In genomic region chr11:32220607-32221224, GRCm38 (mm10) we compare ENCODE assay signal across 8 mouse cellular contexts. TPM values are rescaled to one million over a fixed set of nuclear protein-coding genes. Genes with fewer than 3 reads are reported as not detected.
DNase-seq lines count a peak whose midpoint lies in the region; ATAC-seq and TF ChIP-seq lines count a peak whose summit lies in the region.

No protein-coding gene starts in this region.

- in situ Hi-C loops in ES-E14 (cut with MboI; ENCODE audit: low sequenced_read_pairs in 2 of 2, unreplicated experiment in 2 of 2) = no loop called here

- no peak for ATAC-seq in heart, embryonic 14.5 days (ENCODE audit: insufficient number of reproducible peaks, insufficient read depth, low FRiP score, low read depth)
- peak; percentile 3; the same call in 1 of the 2 replicates for ATAC-seq in forebrain, embryonic 16.5 days
- ATAC-seq in liver, postnatal 0 days = peak; percentile 11; the same call in 1 of the 2 replicates

- H3K4me3 ChIP-seq in heart, embryonic 14.5 days (ENCODE audit: control insufficient read depth in 1 of 2, insufficient read depth in 1 of 2, low read depth in 1 of 2, low read length in 2 of 2) = peak overlapping the region; percentile 53 to 60
- peak overlapping the region; percentile 69 to 84 for H3K4me3 ChIP-seq in ES-E14 (ENCODE audit: insufficient read depth in 1 of 2, low read depth in 1 of 2, low read length in 2 of 2, poor library complexity in 1 of 2, severe bottlenecking in 1 of 2)
- peak overlapping the region; percentile 59 for H3K4me3 ChIP-seq in forebrain, embryonic 16.5 days (replicated peaks; ENCODE audit: low read length)
- H3K4me3 ChIP-seq in liver, postnatal 0 days (ENCODE audit: low read depth, low read length) = peak overlapping the region; percentile 59

- peak overlapping the region; percentile 90 for H3K9ac ChIP-seq in heart, embryonic 14.5 days (ENCODE audit: low read length)
- 0 out of 2 replicates have a peak overlapping the region, but pooled peaks have one; percentile 4 for H3K9ac ChIP-seq in ES-E14 (ENCODE audit: insufficient read depth, low read depth, low read length, poor library complexity, severe bottlenecking)
- 0 out of 2 replicates have a peak overlapping the region, but pooled peaks have one; percentile 3 for H3K9ac ChIP-seq in forebrain, embryonic 16.5 days (replicated peaks; ENCODE audit: low read depth, low read length)
- H3K9ac ChIP-seq in liver, postnatal 0 days (replicated peaks) = no peak overlapping the region

- H3K4me1 ChIP-seq in heart, embryonic 14.5 days (ENCODE audit: control insufficient read depth in 2 of 2, insufficient read depth in 2 of 2, low read length in 2 of 2) = peaks cover 35 to 54% of the 10 kb centered on the region in 2 experiments
- peaks cover 0 to 37% of the 10 kb centered on the region in 2 experiments; a peak in 3 of 4 replicates for H3K4me1 ChIP-seq in ES-E14 (ENCODE audit: control insufficient read depth in 2 of 2, insufficient read depth in 2 of 2, low read length in 2 of 2, poor library complexity in 1 of 2)
- H3K4me1 ChIP-seq in forebrain, embryonic 16.5 days (replicated peaks; ENCODE audit: control insufficient read depth, insufficient read depth, low read length) = peaks cover 33% of the 10 kb centered on the region
- H3K4me1 ChIP-seq in liver, postnatal 0 days (ENCODE audit: insufficient read depth) = peaks cover 24% of the 10 kb centered on the region

- H3K27me3 ChIP-seq in heart, embryonic 14.5 days (ENCODE audit: control insufficient read depth, insufficient read depth, low read length) = no peaks in the 10 kb centered on the region
- peaks cover 17% of the 10 kb centered on the region for H3K27me3 ChIP-seq in forebrain, embryonic 16.5 days (replicated peaks; ENCODE audit: control insufficient read depth, insufficient read depth, low read length)
- H3K27me3 ChIP-seq in liver, postnatal 0 days (ENCODE audit: insufficient read depth, low read length) = peaks cover 57% of the 10 kb centered on the region

- TF ChIP-seq EP300 in liver, postnatal 0 days (IDR thresholded peaks at IDR 0.05; ENCODE audit: low read depth) = no peak

- WGBS in heart, embryonic 14.5 days = 33% methylated on average over 10 of the region's 10 CpGs
- 32% methylated on average over 10 of the region's 10 CpGs for WGBS in forebrain, embryonic 16.5 days
- 52% methylated on average over 10 of the region's 10 CpGs for WGBS in liver, postnatal 0 days (ENCODE audit: insufficient replicate concordance)

- H3K4me2 ChIP-seq in heart, embryonic 14.5 days (ENCODE audit: low read length) = peak overlapping the region; percentile 82
- H3K4me2 ChIP-seq in forebrain, embryonic 16.5 days (ENCODE audit: low read length) = peak overlapping the region; percentile 96
- H3K4me2 ChIP-seq in liver, postnatal 0 days (ENCODE audit: low read depth, low read length) = peak overlapping the region; percentile 77

- peak overlapping the region in 1 of 2 experiments; percentile 78; a peak in 2 of 4 replicates for H3K27ac ChIP-seq in heart, embryonic 14.5 days (replicated peaks in 1 of 2; ENCODE audit: control insufficient read depth in 1 of 2, insufficient read depth in 1 of 2, low read depth in 2 of 2, low read length in 2 of 2)
- no peak overlapping the region for H3K27ac ChIP-seq in ES-E14 (ENCODE audit: insufficient read depth, low read depth, low read length, poor library complexity, severe bottlenecking)
- H3K27ac ChIP-seq in forebrain, embryonic 16.5 days (ENCODE audit: low read length) = no peak overlapping the region
- H3K27ac ChIP-seq in liver, postnatal 0 days (ENCODE audit: low read depth) = 0 out of 2 replicates have a peak overlapping the region, but pooled peaks have one; percentile 69

- no peaks in the 10 kb centered on the region for H3K9me3 ChIP-seq in heart, embryonic 14.5 days (ENCODE audit: control insufficient read depth, low read length)
- no peaks in the 10 kb centered on the region for H3K9me3 ChIP-seq in ES-E14 (ENCODE audit: control insufficient read depth, insufficient read depth, low read depth, low read length)
- no peaks in the 10 kb centered on the region for H3K9me3 ChIP-seq in forebrain, embryonic 16.5 days (ENCODE audit: control insufficient read depth, low read length)
- H3K9me3 ChIP-seq in liver, postnatal 0 days (ENCODE audit: low read length) = no peaks in the 10 kb centered on the region

- no peak for TF ChIP-seq CTCF in liver, postnatal 0 days (IDR thresholded peaks at IDR 0.05; ENCODE audit: low read depth)

- DNase-seq in heart, adult 9 months (ENCODE audit: low spot score in 2 of 2) = no peak
- no peak for DNase-seq in ES-E14 (ENCODE audit: low read depth, low spot score)
- DNase-seq in liver, postnatal 0 days = no peak
- no peak for DNase-seq in Muller cell, postnatal 12 days (ENCODE audit: inconsistent ontology term)
- no peak for DNase-seq in spleen, postnatal 4 days (ENCODE audit: low spot score in 2 of 2)
- DNase-seq in layer of hippocampus, adult 9-10 months (ENCODE audit: low spot score) = no peak

- H3K36me3 ChIP-seq in heart, embryonic 14.5 days (ENCODE audit: control insufficient read depth, insufficient read depth, low read length) = peaks cover 14% of the 10 kb centered on the region
- peaks cover 3% of the 10 kb centered on the region; the same call in 1 of the 2 replicates for H3K36me3 ChIP-seq in ES-E14 (ENCODE audit: control insufficient read depth, insufficient read depth, low read length, poor library complexity, severe bottlenecking)
- no peaks in the 10 kb centered on the region for H3K36me3 ChIP-seq in forebrain, embryonic 16.5 days (ENCODE audit: control insufficient read depth, insufficient read depth)
- no peaks in the 10 kb centered on the region for H3K36me3 ChIP-seq in liver, postnatal 0 days (replicated peaks; ENCODE audit: insufficient read depth, low read length)

TF ChIP-seq in ES-E14, 5 proteins besides CTCF, POLR2A, EP300 and RAD21:
- TF ChIP-seq MAFK (IDR thresholded peaks at IDR 0.05; ENCODE audit: insufficient read depth, low read depth, low read length) (no peak), ZC3H11A (IDR thresholded peaks at IDR 0.05; ENCODE audit: borderline replicate concordance, low read depth, low read length) (no peak), HCFC1 (IDR thresholded peaks at IDR 0.05; ENCODE audit: borderline replicate concordance, insufficient read depth, low read length) (no peak), ZNF384 (IDR thresholded peaks at IDR 0.05; ENCODE audit: low read depth, low read length) (no peak), CHD2 (IDR thresholded peaks at IDR 0.05; ENCODE audit: low read depth, low read length) (no peak)

RNA-seq across cellular contexts. Expression of gene Rhbdf1, which starts 1.4 kb away (rescaled TPM):
- polyA plus RNA-seq in heart, embryonic 14.5 days (2014; fragmentation: Nextera tagmentation; extraction: Ambion mirVana) = 26.6 TPM in 2 replicates
- 24.8 and 58.9 TPM in 2 replicates for total RNA-seq in ES-E14 (2012; rRNA removed)
- polyA plus RNA-seq in forebrain, embryonic 16.5 days (2015; fragmentation: Nextera tagmentation; extraction: Ambion mirVana) = 21.1 and 23.3 TPM in 2 replicates
- 4.8 and 6.4 TPM in 2 replicates for polyA plus RNA-seq in liver, postnatal 0 days (2015; fragmentation: Nextera tagmentation; extraction: Ambion mirVana)

RNA-seq across cellular contexts. Expression of gene Mpg, which starts 5.6 kb away (rescaled TPM):
- 19.3 and 20.6 TPM in 2 replicates for polyA plus RNA-seq in heart, embryonic 14.5 days (2014; fragmentation: Nextera tagmentation; extraction: Ambion mirVana)
- 30.6 and 32.3 TPM in 2 replicates for total RNA-seq in ES-E14 (2012; rRNA removed)
- 36.7 and 38.1 TPM in 2 replicates for polyA plus RNA-seq in forebrain, embryonic 16.5 days (2015; fragmentation: Nextera tagmentation; extraction: Ambion mirVana)
- polyA plus RNA-seq in liver, postnatal 0 days (2015; fragmentation: Nextera tagmentation; extraction: Ambion mirVana) = 13.5 and 14.2 TPM in 2 replicates

RNA-seq across cellular contexts. Expression of gene Snrnp25, which starts 15.5 kb away (rescaled TPM):
- 46.1 and 49.5 TPM in 2 replicates for polyA plus RNA-seq in heart, embryonic 14.5 days (2014; fragmentation: Nextera tagmentation; extraction: Ambion mirVana)
- total RNA-seq in ES-E14 (2012; rRNA removed) = 79.5 and 85.4 TPM in 2 replicates
- 45.0 and 45.6 TPM in 2 replicates for polyA plus RNA-seq in forebrain, embryonic 16.5 days (2015; fragmentation: Nextera tagmentation; extraction: Ambion mirVana)
- polyA plus RNA-seq in liver, postnatal 0 days (2015; fragmentation: Nextera tagmentation; extraction: Ambion mirVana) = 30.1 and 32.9 TPM in 2 replicates

RNA-seq across cellular contexts. Expression of gene Il9r, which starts 20.6 kb away (rescaled TPM):
- polyA plus RNA-seq in heart, embryonic 14.5 days (2014; fragmentation: Nextera tagmentation; extraction: Ambion mirVana) = 0.05 TPM in 1 of 2 replicates, not detected in the other
- 0.13 and 0.21 TPM in 2 replicates for total RNA-seq in ES-E14 (2012; rRNA removed)
- not detected in 2 replicates for polyA plus RNA-seq in forebrain, embryonic 16.5 days (2015; fragmentation: Nextera tagmentation; extraction: Ambion mirVana)
- polyA plus RNA-seq in liver, postnatal 0 days (2015; fragmentation: Nextera tagmentation; extraction: Ambion mirVana) = 0.05 TPM in 1 of 2 replicates, not detected in the other

RNA-seq across cellular contexts. Expression of gene Nprl3, which starts 46.8 kb away (rescaled TPM):
- polyA plus RNA-seq in heart, embryonic 14.5 days (2014; fragmentation: Nextera tagmentation; extraction: Ambion mirVana) = 33.2 and 33.9 TPM in 2 replicates
- 47.2 and 67.0 TPM in 2 replicates for total RNA-seq in ES-E14 (2012; rRNA removed)
- 52.2 and 56.7 TPM in 2 replicates for polyA plus RNA-seq in forebrain, embryonic 16.5 days (2015; fragmentation: Nextera tagmentation; extraction: Ambion mirVana)
- polyA plus RNA-seq in liver, postnatal 0 days (2015; fragmentation: Nextera tagmentation; extraction: Ambion mirVana) = 22.8 and 26.2 TPM in 2 replicates
